Mouse (Mus musculus): Measurements from ENCODE around the gene Ephb1.

Gene Ephb1

DNA sequence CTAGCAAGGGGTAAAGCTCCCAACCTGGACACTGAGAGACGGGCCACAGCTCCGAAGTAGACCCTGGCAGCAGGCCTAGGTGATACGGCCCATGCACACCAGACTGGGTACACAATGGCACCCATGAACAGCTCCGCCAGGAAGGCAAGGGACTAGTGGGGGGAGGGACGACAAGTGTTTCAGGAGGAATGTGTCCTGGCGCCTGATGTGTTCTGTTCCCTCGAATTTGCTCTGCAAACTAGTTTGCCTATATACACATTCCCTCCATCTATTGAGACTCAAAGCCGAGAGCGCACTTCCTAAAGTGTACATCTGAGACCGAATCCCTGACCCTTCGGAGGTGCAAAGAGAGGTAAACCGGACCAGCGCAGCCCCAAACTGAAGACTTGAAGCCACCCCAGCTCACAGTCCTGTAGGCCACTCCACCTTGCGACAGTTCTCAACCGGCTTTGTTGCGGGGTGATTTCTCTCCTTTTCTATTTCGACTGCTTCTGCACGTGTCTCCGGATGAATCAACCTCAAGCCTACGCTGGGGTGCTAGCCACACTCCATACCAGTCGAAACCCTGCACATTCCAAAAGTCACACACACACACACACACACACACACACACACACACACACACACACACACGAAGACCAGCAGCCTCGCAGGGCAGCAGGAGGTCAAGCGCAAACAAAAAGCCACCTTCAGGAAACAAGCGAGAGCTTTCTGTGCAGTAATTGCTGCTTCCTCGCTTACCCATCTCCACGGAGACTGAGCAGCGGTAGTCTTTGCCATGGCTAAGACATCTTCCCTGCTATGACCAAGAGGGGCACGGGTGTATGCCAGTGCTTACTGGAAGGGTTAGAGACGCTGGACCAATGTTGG is 2.1 kb downstream of the Ephb1 start:
- DNase-seq (ENCODE audit: extremely low spot score, low read depth, low spot score): no peak

DNA sequence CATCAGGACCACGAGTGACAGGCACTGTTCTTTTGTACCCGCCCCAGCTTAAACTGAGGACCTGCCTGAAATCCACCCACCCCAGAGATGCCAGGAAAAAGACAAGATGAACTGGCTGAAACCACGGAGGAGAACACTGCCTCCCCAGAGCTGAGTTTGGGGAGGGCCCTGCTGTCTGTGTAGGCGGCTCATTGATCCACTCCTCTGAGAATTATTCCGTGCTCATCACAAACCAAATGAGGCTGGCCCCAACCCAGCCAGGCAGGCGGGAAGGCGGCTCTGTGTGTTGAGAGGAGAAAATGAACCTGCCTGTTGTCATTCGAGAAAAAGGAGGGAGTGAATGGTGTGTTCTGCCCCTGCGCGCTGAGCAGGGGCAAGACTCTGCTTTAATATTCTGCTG is 2.8 kb downstream of the Ephb1 start:
- DNase-seq (ENCODE audit: extremely low spot score, low read depth, low spot score): no peak

GRCm38 (mm10) chr9:102351221-102351620 is 3.3 kb downstream of the Ephb1 start:
- DNase-seq (ENCODE audit: extremely low spot score, low read depth, low spot score): no peak

- no peak for DNase-seq (ENCODE audit: extremely low spot score, low read depth, low spot score)
Measured at GRCm38 (mm10) chr9:102350696-102351095, 3.8 kb downstream of the Ephb1 start.

GRCm38 (mm10) chr9:102350076-102350475 is 4.4 kb downstream of the Ephb1 start:
- DNase-seq (ENCODE audit: extremely low spot score, low read depth, low spot score): no peak

DNA sequence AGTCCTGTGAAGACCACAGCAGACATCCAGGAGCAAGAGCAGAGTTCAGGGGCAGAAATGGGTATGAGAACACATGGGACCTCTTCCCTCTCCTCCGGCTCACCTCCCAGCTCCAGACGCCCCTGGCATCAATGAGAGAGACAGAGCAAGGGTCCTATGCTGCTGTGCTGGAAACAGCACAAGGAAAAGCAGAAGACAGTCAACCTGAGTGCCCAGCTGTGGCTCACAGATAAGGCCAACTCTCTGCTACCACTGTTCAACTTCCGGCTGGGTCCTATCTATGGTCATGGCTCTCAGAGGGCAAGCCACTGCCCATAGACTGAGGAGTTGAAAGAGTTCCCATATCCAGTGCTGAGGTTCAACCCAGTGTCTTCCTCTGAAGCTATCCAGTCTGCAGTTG is 7.7 kb downstream of the Ephb1 start:
- DNase-seq (ENCODE audit: extremely low spot score, low read depth, low spot score): no peak

GRCm38 (mm10) chr9:102345474-102345873 is 9.0 kb downstream of the Ephb1 start:
- no peak for DNase-seq (ENCODE audit: extremely low spot score, low read depth, low spot score)

GRCm38 (mm10) chr9:102345047-102345446 is 9.4 kb downstream of the Ephb1 start:
- no peak for DNase-seq (ENCODE audit: extremely low spot score, low read depth, low spot score)

DNA sequence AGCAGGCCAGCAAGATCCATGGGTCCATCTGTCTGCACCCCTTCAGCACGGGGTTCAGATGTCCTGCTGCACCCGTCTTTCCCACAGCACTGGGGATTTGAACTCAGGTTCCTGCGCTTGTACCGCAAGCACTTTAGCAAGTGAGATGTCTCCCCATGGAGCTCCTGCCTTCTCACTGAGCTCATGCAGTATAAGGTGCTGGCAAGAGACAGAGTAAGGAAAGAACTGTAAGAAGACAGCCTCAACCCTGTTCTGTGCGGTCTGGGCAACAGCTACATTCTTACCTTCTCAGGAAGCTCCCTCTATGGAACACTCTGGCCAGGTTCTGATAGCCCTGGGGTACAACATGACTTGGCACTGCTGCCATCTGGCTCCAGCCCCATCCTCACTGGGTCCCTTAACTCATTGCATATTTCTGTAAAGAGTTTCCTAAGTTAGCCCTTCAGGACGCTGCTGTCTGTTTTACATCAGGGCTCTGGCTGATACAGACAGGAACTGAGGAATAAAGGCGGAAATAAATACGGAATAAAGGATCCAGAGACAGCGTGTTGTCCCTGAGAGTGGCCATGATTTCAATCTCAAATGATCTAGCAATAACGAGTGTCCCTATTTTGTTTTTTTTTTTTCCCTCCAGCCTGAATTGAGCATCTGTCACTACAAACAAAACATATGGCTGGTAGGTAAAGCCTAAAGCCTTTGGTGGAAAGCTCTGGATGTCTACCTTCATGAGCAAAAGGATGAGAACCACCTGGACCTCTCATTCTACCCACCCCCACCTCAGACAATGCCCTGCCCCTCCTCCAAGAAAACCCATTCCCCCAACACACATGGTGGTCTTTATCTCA is 10.2 kb downstream of the Ephb1 start:
- DNase-seq (ENCODE audit: extremely low spot score, low read depth, low spot score): no peak

GRCm38 (mm10) chr9:102343061-102343460 is 11.4 kb downstream of the Ephb1 start:
- no peak for DNase-seq (ENCODE audit: extremely low spot score, low read depth, low spot score)

DNA sequence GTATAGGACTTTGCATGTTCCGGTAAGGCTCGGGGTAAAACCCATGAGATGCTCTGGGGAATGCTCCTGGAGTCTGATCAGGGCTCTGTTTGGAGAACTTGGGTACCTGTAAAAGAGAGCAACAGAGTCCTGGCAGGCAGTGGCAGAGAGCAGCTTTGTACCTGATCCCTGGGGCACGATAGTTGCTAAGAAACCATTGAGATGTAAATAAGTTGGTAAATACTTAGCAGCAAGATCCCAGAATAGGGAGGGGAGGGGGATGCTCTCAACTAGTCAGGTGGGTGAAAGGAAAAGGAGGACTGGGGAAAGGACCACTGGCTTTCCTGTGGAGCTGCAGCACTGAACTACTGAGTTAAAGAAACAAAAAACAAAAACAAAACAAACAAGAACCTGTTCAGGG is 12.5 kb downstream of the Ephb1 start:
- no peak for DNase-seq (ENCODE audit: extremely low spot score, low read depth, low spot score)

DNA sequence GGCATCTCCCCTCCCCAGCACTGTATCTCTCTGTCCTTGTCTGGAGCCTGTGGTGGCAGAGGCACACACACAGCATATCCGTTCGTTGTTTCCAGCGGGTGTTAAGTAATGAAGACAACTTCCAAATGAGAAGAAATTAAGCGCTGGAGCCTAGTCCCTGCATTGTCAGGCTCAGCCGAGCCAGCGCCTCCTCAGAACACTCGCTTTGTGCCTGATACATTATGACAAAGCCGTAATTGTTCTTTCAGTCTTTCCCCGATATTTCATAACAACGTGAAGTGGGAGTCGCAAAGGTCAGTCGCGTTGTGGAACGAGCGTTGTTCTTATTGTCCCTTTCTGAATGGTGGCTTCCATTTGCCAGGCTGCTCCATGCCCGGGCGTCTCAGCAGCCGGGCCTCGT is 13.7 kb downstream of the Ephb1 start:
- DNase-seq (ENCODE audit: extremely low spot score, low read depth, low spot score): no peak

- no peak for DNase-seq (ENCODE audit: extremely low spot score, low read depth, low spot score)
Measured at GRCm38 (mm10) chr9:102335571-102336282, 18.8 kb downstream of the Ephb1 start.

- no peak for DNase-seq (ENCODE audit: extremely low spot score, low read depth, low spot score)
Measured at GRCm38 (mm10) chr9:102330266-102331060, 24.0 kb downstream of the Ephb1 start.

DNA sequence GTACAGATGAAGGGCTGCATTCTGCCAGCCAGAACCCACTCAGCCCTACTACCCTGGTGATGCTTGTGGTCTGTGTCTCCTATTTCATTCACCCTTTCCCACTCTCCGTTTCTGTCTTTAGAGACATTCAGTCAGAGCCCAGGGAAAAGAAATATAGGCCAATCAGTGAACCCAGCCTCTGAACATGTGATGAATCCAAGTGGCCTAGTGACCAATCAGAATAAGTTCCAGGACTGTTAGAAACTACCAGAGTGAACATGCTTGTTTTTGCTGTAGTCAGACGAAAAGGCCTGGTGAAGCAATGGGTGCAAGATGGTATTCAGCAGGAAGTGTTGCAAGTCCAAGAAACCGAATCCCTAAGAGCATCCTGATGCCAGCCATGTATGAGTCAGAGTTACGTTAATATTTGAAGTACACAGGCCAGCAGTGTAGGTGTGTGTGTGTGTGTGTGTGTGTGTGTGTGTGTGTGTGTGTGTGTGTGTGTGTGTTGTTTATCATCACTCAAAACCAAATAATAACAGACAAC is 26.8 kb downstream of the Ephb1 start:
- no peak for DNase-seq (ENCODE audit: extremely low spot score, low read depth, low spot score)

- DNase-seq (ENCODE audit: extremely low spot score, low read depth, low spot score): no peak
Measured at GRCm38 (mm10) chr9:102315436-102315835, 39.1 kb downstream of the Ephb1 start.

DNA sequence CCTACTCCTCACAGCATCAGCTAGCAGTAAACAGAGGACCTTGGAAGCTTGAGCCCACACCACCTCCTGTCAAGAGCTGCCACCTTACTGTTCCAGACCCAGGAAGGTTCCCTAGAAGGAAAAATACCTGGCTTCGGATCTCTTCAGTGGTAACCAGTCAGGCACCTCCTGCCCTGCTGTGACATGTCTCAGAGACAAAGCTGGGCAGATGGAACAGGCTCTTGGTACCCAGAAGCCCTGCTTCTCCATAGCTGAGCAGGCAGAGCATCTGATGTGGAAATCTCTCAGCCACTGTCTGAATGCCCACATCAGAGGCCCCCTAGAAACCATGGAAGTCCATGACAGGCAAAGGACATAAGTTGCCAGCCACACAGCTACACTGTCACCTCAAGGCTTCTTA is 39.7 kb downstream of the Ephb1 start:
- no peak for DNase-seq (ENCODE audit: extremely low spot score, low read depth, low spot score)

DNA sequence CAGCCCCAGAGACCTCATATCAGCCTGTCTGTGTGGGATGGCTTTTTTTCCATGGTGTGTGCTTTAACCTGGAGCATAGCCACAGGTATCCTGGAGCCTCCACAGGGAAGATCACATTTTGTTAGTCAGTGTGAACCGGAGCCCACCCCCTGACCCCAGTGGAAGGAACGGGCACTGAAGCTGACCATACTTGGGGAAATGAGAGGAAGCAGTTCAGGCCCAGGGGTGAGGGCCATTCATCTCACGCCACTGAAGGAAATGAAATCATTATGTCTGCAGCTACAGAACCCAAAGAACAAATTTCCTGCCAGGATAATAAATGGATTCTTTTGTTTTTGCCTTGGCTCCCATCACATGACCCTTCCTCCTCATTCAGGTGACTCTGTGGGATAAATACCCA is 44.1 kb downstream of the Ephb1 start:
- DNase-seq (ENCODE audit: extremely low spot score, low read depth, low spot score): peak; percentile 14

DNA sequence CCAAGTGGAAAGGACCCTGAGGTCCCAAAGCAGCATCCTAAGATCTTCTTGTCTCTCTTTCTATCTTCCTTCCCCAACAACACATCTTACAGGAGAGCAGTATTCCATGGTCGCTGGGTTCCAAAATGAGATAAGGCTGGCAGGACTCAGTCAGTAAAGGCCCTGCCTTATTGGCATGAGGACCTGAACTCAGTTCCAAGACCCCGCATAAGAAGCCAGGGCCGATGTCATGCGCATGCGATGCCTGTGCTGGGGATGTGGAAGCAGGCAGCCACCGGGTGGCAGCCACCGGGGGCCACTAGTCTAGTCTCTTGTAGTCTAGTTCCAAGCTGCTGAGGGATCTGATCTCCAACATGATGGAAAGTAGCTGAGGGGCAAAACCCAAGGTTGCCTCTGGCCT is 45.2 kb downstream of the Ephb1 start:
- no peak for DNase-seq (ENCODE audit: extremely low spot score, low read depth, low spot score)

GRCm38 (mm10) chr9:102307656-102308055 is 46.8 kb downstream of the Ephb1 start:
- no peak for DNase-seq (ENCODE audit: extremely low spot score, low read depth, low spot score)

Measured in hindlimb bud, embryonic 11.5 days (tissue).